Mouse (Mus musculus) fat pad, adult 2 months (tissue): Measurements from ENCODE around the gene Olfr1367.
"Not testable (repeated sequence)": the region's sequence is repeated elsewhere in the genome, so short reads cannot be mapped to it uniquely, and the experiment has no call there.

Experiments
- DNase-seq: peaks from one replicate; pipeline ENCODE4 v3.0.0-alpha.2; 2011; ENCODE audit warnings: low read depth, low spot score; ENCODE audit errors: extremely low read depth

The Olfr1367 gene

DNA sequence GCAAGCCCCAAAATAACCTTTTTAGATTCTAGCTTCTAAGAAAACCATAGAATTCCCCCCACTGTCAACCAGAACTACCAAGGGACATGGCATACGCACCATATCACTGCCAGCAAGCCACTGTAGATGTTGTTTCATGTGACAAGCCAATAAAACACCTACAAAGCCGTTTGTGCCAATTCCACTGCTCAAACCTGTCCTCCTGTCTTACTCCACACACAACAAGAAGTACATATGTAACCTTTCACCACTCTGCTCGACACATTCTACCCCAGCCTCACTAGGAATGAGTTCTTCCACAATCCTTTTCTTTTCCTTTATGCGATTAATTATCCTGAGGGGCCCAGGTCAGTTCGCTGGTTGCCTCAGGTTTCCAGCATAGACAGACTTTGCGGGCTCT, 48.9 kb downstream of the Olfr1367 start:
- DNase-seq: peak; percentile 52

DNA sequence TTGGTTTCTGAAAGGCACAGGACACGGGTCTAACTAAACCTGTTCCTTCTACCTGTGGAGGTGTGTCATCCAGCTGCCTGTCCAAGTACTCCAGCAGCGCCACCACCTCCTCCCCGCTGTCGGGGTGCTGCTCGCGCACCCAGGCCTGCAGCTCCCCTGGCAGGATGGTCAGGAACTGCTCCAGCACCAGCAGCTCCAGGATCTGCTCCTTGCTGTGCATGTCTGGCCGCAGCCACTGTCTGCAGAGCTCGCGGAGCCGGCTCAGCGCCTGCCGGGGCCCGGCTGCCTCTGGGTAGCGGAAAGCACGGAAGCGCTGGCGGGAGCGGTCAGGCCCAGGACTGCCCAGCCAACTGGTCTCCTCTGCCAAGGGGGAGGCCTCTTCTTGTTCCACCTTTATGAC, 49.3 kb downstream of the Olfr1367 start:
- not testable (repeated sequence) for DNase-seq

DNA sequence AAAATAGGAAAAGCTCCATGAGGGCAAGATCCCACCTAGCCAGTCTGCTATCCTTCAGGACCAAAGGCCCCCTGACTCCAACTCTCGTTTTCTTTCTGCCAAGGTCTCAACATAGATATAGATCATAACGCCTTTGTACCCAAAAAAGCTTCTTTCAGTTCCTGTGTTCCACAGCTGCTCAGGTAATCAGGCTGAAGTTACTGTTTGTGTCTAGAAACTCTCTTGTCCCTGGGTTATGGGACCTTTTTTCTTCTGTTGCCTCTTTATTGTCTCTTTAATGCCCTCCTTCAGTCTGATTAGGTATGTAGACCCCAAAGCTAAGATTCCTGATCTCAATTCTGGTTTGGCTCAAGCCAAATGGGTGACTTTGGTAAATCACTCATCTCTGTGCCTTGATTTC, 50.8 kb downstream of the Olfr1367 start:
- DNase-seq: no peak
